Mouse (Mus musculus) adipocyte (in vitro differentiated cells): Measurements from ENCODE around the gene Comtd1.

Source experiments
- DNase-seq: peaks from one replicate; pipeline ENCODE4 v3.0.0-alpha.2; 2016; ENCODE audit warnings: low spot score

Gene Comtd1

GRCm38 (mm10) chr14:21802543-21803206 is 46.1 kb downstream of the Comtd1 start:
- DNase-seq: no peak

- no peak for DNase-seq
Measured at GRCm38 (mm10) chr14:21801624-21802023, 47.2 kb downstream of the Comtd1 start.

GRCm38 (mm10) chr14:21800641-21801040 is 48.1 kb downstream of the Comtd1 start:
- no peak for DNase-seq
